Mouse (Mus musculus) large intestine, adult 2 months (tissue): ENCODE measurements at regions not wholly inside any gene's neighbourhood (a gene's known extent, or its start where the extent isn't known, plus 50 kb on each side); places are given as distances from the start of the nearest gene placed in this dataset.
A peak's percentile ranks its signal among the peaks of the same experiment; 100 is the strongest.

Experiments
- DNase-seq: peaks from one replicate; pipeline ENCODE4 v3.0.0-alpha.2; 2012; ENCODE audit warnings: low read depth, low spot score
- WGBS: fragments of 180-500 bp; shearing (Covaris S2); methylation state at CpG from one replicate; pipeline ENCODE4 v1.1.7; 2018; 5-methylcytosine and 5-hydroxymethylcytosine counted together

- no peak for DNase-seq
- WGBS: 82% methylated on average over 6 of the region's 6 CpGs
Measured at GRCm38 (mm10) chr11:71407043-71407442, 176.5 kb upstream of the Nlrp1b start.

GRCm38 (mm10) chr11:71409211-71409765, 178.8 kb upstream of the Nlrp1b start:
- WGBS: 80% methylated on average over 6 of the region's 6 CpGs
- DNase-seq: no peak

GRCm38 (mm10) chr11:71410582-71410981, 180.0 kb upstream of the Nlrp1b start:
- 97% methylated on average over 3 of the region's 3 CpGs for WGBS
- DNase-seq: no peak

- DNase-seq: no peak
- WGBS: 66% methylated on average over 1 of the region's 1 CpGs
Measured at GRCm38 (mm10) chr11:71411958-71412357, 181.4 kb upstream of the Nlrp1b start.

GRCm38 (mm10) chr11:71414403-71415140, 184.0 kb upstream of the Nlrp1b start:
- DNase-seq: no peak
- WGBS: 54% methylated on average over 9 of the region's 9 CpGs

DNA sequence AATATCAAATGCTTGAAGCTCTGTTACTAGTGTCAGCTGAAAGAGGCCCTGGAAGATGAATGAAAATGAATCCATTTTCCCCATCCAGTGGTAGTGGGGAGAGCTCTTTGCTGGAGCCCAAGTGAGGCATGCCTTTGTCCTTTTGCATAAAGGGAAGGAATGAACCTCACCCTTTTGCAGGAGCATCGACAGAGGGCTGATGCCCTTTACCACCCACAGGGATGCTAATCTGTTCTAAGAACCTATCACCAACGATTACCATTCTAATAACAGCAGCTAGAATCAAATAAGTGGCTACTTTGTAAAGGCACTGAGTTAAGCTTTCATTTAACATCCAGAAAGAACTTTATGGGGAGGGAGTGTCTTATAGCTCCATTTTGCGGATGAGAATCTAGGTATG, 184.9 kb upstream of the Nlrp1b start:
- DNase-seq: no peak
- whole genome bisulfite sequencing: 55% methylated on average over 3 of the region's 3 CpGs

GRCm38 (mm10) chr11:71422291-71422840, 191.8 kb upstream of the Nlrp1b start:
- DNase-seq: no peak
- WGBS: 54% methylated on average over 2 of the region's 2 CpGs

DNA sequence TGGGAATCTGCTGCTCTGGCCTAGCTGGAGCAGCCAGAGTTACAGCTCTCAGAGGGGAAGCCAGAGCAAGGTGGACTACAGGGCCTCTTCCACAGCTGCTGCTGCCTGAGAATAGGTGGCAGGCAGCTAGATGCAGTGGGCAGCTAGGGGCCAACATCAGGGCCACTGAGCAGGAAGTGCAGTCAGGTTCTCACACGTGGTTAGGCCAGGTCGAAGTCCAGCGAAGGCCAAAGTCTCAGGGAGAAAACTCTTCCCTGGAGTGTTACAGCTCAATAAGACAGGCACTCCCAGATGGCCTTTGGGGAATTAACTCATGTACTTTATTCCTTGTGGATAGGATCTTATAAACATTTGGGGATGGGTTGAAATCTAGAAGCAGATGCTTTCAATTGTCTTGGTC, 192.7 kb upstream of the Nlrp1b start:
- 48% methylated on average over 3 of the region's 3 CpGs for WGBS

DNA sequence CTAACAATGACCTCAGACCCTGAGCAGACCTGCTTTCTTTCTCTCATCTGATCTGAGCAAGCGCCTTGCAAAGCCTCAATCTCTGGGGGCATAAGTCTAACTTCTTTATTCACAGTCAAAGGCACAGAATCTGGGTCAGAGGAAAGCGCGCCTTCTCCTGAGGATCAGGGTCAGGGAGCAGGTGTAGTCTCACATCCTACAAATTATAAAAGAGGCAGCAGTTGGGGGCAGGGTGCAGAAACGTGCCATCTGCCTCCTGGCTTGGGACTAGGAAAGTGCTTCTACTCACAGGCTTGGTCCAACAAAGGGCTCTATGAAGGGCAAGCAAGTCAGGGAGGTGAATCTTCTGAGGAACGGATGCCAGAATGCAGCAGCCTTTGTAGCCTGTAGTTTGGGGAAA, 194.3 kb upstream of the Nlrp1b start:
- no peak for DNase-seq
- 65% methylated on average over 5 of the region's 5 CpGs for WGBS

More for the DNA sequence above, 192.7 kb upstream of the Nlrp1b start:
- DNase-seq: peak; percentile 18

GRCm38 (mm10) chr11:71429739-71430138, 199.2 kb upstream of the Nlrp1b start:
- DNase-seq: no peak
- 74% methylated on average over 22 of the region's 22 CpGs for WGBS

DNA sequence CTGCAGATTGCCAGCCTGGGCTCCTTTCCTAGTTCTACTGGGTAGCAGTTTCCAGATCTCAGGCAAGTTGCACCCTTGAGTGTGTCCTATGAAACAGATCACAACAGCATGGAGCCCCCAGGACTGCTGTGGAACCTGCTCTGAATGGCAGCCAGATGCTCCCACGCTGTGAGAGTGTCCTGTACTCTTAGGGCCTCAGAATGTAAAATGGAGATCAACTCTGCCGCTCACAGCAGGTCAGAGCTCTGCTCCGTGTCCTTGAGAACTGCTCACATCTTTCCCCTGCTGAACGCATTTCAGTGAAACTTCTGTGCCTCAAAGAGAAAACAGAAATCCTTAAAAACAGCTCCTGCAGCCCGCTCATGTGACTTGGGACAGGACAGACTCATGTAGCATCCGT, 203.7 kb upstream of the Nlrp1b start:
- WGBS: 63% methylated on average over 6 of the region's 6 CpGs
- DNase-seq: no peak

DNA sequence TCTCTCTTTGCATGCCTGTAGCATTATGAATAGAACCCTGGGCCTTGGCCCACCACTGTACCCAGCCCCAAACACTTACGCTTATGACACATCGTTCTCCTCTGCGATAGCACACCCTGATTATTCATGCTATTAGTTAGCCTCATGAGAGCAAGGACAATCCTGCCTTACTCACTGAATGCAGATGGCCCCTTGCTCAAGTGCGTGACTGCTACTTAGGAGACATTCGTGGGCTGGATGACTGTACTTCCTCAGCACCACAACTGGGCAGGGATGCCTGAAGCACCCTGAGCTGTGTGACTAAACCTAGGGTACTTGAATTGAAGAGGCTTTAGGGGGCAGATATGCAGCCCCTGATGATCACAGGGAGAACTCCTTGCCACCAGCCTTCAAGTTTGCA, 204.4 kb upstream of the Nlrp1b start:
- WGBS: 87% methylated on average over 5 of the region's 5 CpGs

GRCm38 (mm10) chr11:71435745-71436144, 205.2 kb upstream of the Nlrp1b start:
- no peak for DNase-seq
- WGBS: 53% methylated on average over 8 of the region's 8 CpGs

More for the DNA sequence above, 204.4 kb upstream of the Nlrp1b start:
- no peak for DNase-seq

DNA sequence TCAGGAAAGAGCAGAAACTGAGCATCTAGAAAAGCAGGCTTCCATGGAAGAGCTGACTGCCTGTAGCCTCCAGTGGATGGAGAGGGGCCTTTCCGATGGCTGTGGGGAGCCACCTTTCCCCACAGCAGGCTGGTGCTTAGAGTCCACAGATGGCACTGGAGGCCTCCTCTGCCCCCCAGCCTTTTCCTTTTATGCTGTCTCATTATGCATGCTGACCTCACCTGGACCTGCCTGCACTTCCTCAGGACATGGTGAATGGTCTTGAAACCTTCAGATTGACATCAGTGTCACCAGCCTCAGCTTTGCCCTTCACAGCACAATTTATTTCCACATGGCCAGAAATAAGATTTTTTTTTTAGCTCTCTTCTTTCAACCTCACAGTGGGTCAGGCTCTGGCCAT, 205.8 kb upstream of the Nlrp1b start:
- DNase-seq: no peak
- WGBS: 67% methylated on average over 1 of the region's 1 CpGs

DNA sequence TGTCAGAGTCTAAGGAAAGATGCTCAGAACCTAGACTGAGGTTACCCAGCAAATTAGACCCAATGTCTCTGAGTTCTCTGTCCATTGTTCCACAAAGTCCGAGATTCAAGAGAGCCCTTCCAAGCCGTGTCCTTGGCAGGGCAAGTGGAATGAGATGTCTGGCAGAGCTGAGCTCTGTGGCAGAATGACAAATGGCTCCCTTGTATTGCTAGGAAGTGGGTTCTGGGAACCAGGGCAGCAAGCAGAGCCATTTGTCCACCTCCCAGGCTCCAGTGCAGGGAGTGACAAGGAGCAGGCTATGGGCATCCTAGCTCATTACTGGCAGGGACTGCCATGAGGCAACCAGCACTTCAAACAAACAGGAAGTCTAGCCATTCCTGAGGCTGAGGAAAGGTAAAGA, 206.3 kb upstream of the Nlrp1b start:
- WGBS: 63% methylated on average over 2 of the region's 2 CpGs

GRCm38 (mm10) chr11:71439871-71440270, 209.3 kb upstream of the Nlrp1b start:
- no peak for DNase-seq
- 16% methylated on average over 17 of the region's 17 CpGs for WGBS

More for the DNA sequence above, 206.3 kb upstream of the Nlrp1b start:
- DNase-seq: no peak

DNA sequence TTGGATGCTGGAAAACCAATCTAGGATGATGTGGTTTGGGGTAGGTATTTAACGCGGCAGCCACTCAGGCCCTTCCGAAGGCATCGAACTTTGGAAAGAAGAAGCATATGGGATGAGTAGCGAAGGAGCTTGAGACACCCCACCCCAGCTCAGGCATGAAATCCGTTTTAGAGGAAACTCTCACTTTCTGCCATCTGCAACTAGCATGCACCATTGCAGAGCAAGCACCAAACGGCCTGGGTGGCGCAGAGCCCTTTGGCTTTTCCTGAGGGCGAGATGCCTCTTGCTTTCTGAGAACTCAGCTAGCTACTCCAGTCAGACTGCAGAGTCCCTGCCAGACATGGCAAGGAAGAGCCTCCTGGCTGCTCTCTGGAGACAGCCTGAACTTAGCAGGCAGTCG, 209.9 kb upstream of the Nlrp1b start:
- no peak for DNase-seq
- 58% methylated on average over 10 of the region's 10 CpGs for WGBS

GRCm38 (mm10) chr11:71444056-71444455, 213.5 kb upstream of the Nlrp1b start:
- WGBS: 60% methylated on average over 6 of the region's 6 CpGs

GRCm38 (mm10) chr11:71446641-71447040, 216.1 kb upstream of the Nlrp1b start:
- 73% methylated on average over 5 of the region's 5 CpGs for WGBS

More at GRCm38 (mm10) chr11:71444056-71444455, 213.5 kb upstream of the Nlrp1b start:
- no peak for DNase-seq

DNA sequence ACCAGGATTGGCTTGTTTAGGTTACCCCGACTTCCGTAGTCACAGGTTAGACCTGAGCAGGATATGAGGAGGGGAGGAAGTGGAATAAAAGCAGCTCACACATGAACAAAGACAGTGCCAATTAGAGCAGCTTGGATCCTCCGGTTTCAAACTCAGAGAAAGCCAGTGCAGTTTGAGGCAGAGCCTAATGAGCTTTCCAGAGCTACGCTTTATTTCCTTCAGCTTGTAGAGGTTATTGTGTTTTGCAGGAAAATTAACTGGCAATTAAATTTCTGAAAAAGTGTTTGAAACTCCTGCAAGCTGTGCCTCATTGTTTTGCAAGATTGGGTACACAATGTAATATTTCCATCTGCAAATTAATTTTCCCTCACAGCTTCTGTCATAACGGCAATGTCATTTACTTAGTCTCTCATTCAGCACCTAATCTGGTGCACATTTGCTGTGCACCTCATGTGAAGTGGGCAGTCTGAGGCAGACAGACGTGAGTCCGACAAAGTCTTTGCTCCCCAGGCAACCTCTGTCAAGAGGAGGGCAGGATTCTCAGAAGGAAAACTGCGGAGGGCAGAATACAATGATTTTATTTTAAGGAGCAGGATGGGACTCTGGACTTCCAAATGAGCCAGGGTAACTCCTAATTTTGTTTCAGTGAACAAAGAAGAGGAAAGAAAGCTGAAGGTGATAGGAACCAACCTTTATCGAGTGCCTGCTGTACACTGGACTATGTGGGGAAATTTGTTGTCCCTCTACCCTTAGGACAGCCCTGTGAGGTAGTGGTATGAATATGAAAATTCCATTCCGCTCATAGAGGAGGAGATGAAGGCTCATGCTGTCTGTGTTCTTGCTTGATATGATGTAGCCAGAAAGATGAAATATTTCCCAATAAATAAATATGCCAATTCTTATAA, 217.6 kb upstream of the Nlrp1b start:
- DNase-seq: no peak
- WGBS: 71% methylated on average over 10 of the region's 10 CpGs

More at GRCm38 (mm10) chr11:71446641-71447040, 216.1 kb upstream of the Nlrp1b start:
- DNase-seq: no peak
